Mouse (Mus musculus) stomach, embryonic 14.5 days (tissue): ENCODE data around the gene Pskh1. TPM values are rescaled to one million over a fixed set of nuclear protein-coding genes. Genes with fewer than 3 reads are reported as not detected.

Source experiments
- ATAC-seq: fragments of 200-750 bp; cut with Nextera tagmentation; 2 replicates; pipeline ENCODE4 v1.8.0; 2017; ENCODE audit warnings: low read depth, moderate TSS enrichment; ENCODE audit not compliant: insufficient number of reproducible peaks, insufficient read depth, low FRiP score
- H3K27ac ChIP-seq: fragments of 300-500 bp; sonication (generic); 2 replicates; pipeline ENCODE4 v1.5.1; 2014; ENCODE audit warnings: mild to moderate bottlenecking, low read length, moderate library complexity, mixed read lengths
- H3K27me3 ChIP-seq: fragments of 300-500 bp; sonication (generic); 2 replicates; pipeline ENCODE4 v1.6.1; 2014; ENCODE audit warnings: low read length, control low read depth, mixed read lengths; ENCODE audit not compliant: control insufficient read depth, insufficient read depth
- H3K36me3 ChIP-seq: fragments of 300-500 bp; sonication (generic); 2 replicates; pipeline ENCODE4 v1.6.1; 2014; ENCODE audit warnings: mild to moderate bottlenecking, control low read depth, low read length, moderate library complexity, mixed read lengths; ENCODE audit not compliant: control insufficient read depth, insufficient read depth
- H3K4me1 ChIP-seq: fragments of 300-500 bp; sonication (generic); 2 replicates; pipeline ENCODE4 v1.6.1; 2014; ENCODE audit warnings: low read length, control low read depth, mixed read lengths; ENCODE audit not compliant: control insufficient read depth, insufficient read depth
- H3K4me2 ChIP-seq: fragments of 300-500 bp; sonication (generic); replicated peaks from 2 replicates; pipeline ENCODE4 v1.6.1; 2014; ENCODE audit warnings: low read depth, low read length, control low read depth
- H3K4me3 ChIP-seq: fragments of 300-500 bp; sonication (generic); 2 replicates; pipeline ENCODE4 v1.5.1; 2014; ENCODE audit warnings: low read depth, low read length, control low read depth
- H3K9ac ChIP-seq: fragments of 300-500 bp; sonication (generic); replicated peaks from 2 replicates; pipeline ENCODE4 v1.6.1; 2014; ENCODE audit warnings: low read depth, mild to moderate bottlenecking, control low read depth, low read length, moderate library complexity, mixed read lengths
- H3K9me3 ChIP-seq: fragments of 300-500 bp; sonication (generic); 2 replicates; pipeline ENCODE4 v1.6.1; 2016; ENCODE audit warnings: low read depth, low read length, control low read depth; ENCODE audit not compliant: control insufficient read depth
- WGBS: fragments of 180-500 bp; shearing (Covaris S2); extraction: QIAGEN DNeasy Blood & Tissue Kit; methylation state at CpG from one replicate; pipeline ENCODE4 v1.1.7; 2014; 5-methylcytosine and 5-hydroxymethylcytosine counted together
- polyA plus RNA-seq: library from polyadenylated mRNA; unstranded; fragments of >200 nt; fragmentation: Nextera tagmentation; extraction: Ambion mirVana; gene quantifications from 2 replicates; pipeline ENCODE4 v1.2.1, GENCODE M21; 2014

Pskh1 gene
- polyA plus RNA-seq, 1 experiment from 2014 or later = 30.2 TPM

DNA sequence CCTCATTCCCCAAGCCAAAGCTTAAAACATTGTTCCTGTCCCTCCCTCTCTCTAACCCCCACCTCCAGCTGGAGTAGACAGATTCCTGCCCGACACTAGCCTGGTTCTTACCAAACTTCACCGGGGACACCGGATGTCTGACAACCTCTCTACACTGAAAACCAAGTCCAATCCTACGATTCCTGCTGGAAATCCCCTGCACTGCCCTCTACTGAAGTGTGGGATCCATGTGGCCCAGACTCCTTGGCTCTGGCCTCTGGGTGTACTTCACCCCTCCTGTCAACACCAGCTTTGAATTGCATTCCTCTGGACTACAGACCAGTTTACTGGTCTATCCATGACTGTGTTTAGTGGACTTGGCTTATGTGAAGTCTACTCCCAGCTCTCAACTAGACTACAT, 56.3 kb downstream of the Pskh1 start:
- no peaks in the 10 kb centered on the region for H3K27me3 ChIP-seq
- no peaks in the 10 kb centered on the region for H3K4me1 ChIP-seq
- no peak overlapping the region for H3K4me2 ChIP-seq
- H3K36me3 ChIP-seq = peaks cover 43% of the 10 kb centered on the region
- no peak overlapping the region for H3K27ac ChIP-seq
- no peaks in the 10 kb centered on the region for H3K9me3 ChIP-seq
- no peak overlapping the region for H3K9ac ChIP-seq
- 88% methylated on average over 4 of the region's 4 CpGs for WGBS
- no peak for ATAC-seq
- H3K4me3 ChIP-seq = no peak overlapping the region

- no peaks in the 10 kb centered on the region for H3K4me1 ChIP-seq
- 61% methylated on average over 3 of the region's 4 CpGs for WGBS
Measured at GRCm38 (mm10) chr8:105957813-105958212, 57.6 kb downstream of the Pskh1 start.

GRCm38 (mm10) chr8:105959350-105959749, 59.1 kb downstream of the Pskh1 start:
- Histone ChIP-seq H3K36me3 (peaks cover 21% of the 10 kb centered on the region), H3K4me1 (peaks cover 7% of the 10 kb centered on the region), H3K27ac (no peak overlapping the region), H3K9ac (no peak overlapping the region), H3K4me2 (no peak overlapping the region), H3K9me3 (no peaks in the 10 kb centered on the region), H3K4me3 (no peak overlapping the region), H3K27me3 (no peaks in the 10 kb centered on the region)
- peak; percentile 49; the same call in 1 of the 2 replicates for ATAC-seq
- 68% methylated on average over 7 of the region's 7 CpGs for WGBS

More at GRCm38 (mm10) chr8:105957813-105958212, 57.6 kb downstream of the Pskh1 start:
- no peak for ATAC-seq
- Histone ChIP-seq H3K9me3 (no peaks in the 10 kb centered on the region), H3K4me2 (no peak overlapping the region), H3K27me3 (no peaks in the 10 kb centered on the region), H3K36me3 (peaks cover 34% of the 10 kb centered on the region), H3K27ac (no peak overlapping the region), H3K9ac (no peak overlapping the region), H3K4me3 (no peak overlapping the region)

- H3K4me1 ChIP-seq = peaks cover 11% of the 10 kb centered on the region
- H3K36me3 ChIP-seq = peaks cover 10% of the 10 kb centered on the region
- no peak overlapping the region for H3K4me3 ChIP-seq
- H3K27me3 ChIP-seq = no peaks in the 10 kb centered on the region
- ATAC-seq = no peak
- H3K9me3 ChIP-seq = no peaks in the 10 kb centered on the region
- 83% methylated on average over 14 of the region's 14 CpGs for WGBS
- H3K27ac ChIP-seq = no peak overlapping the region
- no peak overlapping the region for H3K4me2 ChIP-seq
- H3K9ac ChIP-seq = no peak overlapping the region
Measured at GRCm38 (mm10) chr8:105961101-105961500, 60.9 kb downstream of the Pskh1 start.

DNA sequence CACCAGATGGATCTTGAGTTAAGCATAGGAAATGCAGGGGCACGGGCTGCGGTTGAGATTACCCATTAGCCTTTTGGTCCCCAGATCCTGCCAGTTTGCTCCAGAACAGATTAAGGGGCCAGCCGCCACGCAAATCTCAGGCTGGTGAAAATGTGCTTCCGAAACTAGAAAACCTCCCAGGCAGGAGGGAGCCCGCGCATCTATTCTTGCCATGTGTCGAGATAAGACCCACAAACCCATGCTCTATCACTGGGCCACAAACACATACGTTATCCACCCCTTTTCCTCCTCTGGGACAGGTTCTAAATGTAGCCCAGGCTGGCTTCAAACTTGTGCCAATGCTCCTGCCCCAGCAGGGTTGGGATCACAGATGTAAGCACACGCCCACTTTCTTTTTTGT, 61.3 kb downstream of the Pskh1 start:
- Histone ChIP-seq H3K36me3 (peaks cover 9% of the 10 kb centered on the region), H3K9me3 (no peaks in the 10 kb centered on the region), H3K27me3 (no peaks in the 10 kb centered on the region), H3K27ac (no peak overlapping the region), H3K9ac (no peak overlapping the region), H3K4me1 (peaks cover 12% of the 10 kb centered on the region), H3K4me3 (no peak overlapping the region), H3K4me2 (no peak overlapping the region)
- no peak for ATAC-seq
- 89% methylated on average over 10 of the region's 10 CpGs for WGBS

- WGBS = 53% methylated on average over 12 of the region's 12 CpGs
- H3K4me2 ChIP-seq = peak overlapping the region; percentile 71
- H3K27ac ChIP-seq = no peak overlapping the region
- peak overlapping the region; percentile 67 for H3K9ac ChIP-seq
- peaks cover 5% of the 10 kb centered on the region; the same call in 1 of the 2 replicates for H3K36me3 ChIP-seq
- peaks cover 16% of the 10 kb centered on the region for H3K4me1 ChIP-seq
- peak overlapping the region; percentile 79 for H3K4me3 ChIP-seq
- H3K27me3 ChIP-seq = no peaks in the 10 kb centered on the region
- no peaks in the 10 kb centered on the region for H3K9me3 ChIP-seq
- no peak for ATAC-seq
Measured at GRCm38 (mm10) chr8:105964506-105965265, 64.4 kb downstream of the Pskh1 start.

GRCm38 (mm10) chr8:105965266-105965904, 65.1 kb downstream of the Pskh1 start:
- Histone ChIP-seq H3K4me3 (peak overlapping the region; percentile 79), H3K9me3 (no peaks in the 10 kb centered on the region), H3K27ac (peak overlapping the region; percentile 93), H3K4me2 (peak overlapping the region; percentile 71), H3K4me1 (peaks cover 16% of the 10 kb centered on the region), H3K36me3 (peaks cover 1% of the 10 kb centered on the region; the same call in 1 of the 2 replicates), H3K9ac (peak overlapping the region; percentile 67), H3K27me3 (no peaks in the 10 kb centered on the region)
- ATAC-seq = peak; percentile 74
- WGBS = 1% methylated on average over 34 of the region's 40 CpGs

GRCm38 (mm10) chr8:105965905-105966341, 65.7 kb downstream of the Pskh1 start, which contains the start of gene Slc12a4:
Gene Slc12a4 (minus strand): TSS chr8:105966097.
- ATAC-seq = peak; percentile 85
- no peaks in the 10 kb centered on the region for H3K27me3 ChIP-seq
- no peaks in the 10 kb centered on the region for H3K36me3 ChIP-seq
- peak within 1 kb of the TSS; percentile 67 for H3K9ac ChIP-seq
- peak within 1 kb of the TSS; percentile 79 for H3K4me3 ChIP-seq
- peak within 1 kb of the TSS; percentile 93 for H3K27ac ChIP-seq
- peak within 1 kb of the TSS; percentile 71 for H3K4me2 ChIP-seq
- under 1% methylated on average over 45 of the region's 47 CpGs for WGBS
- H3K9me3 ChIP-seq = no peaks in the 10 kb centered on the region
- H3K4me1 ChIP-seq = peaks cover 16% of the 10 kb centered on the region
